Mouse (Mus musculus) cerebral cortex, adult 2 months (tissue): ENCODE data around the gene Nptx2.

Experiments used
- WGBS: fragments of 180-500 bp; shearing (Covaris S2); methylation state at CpG from one replicate; pipeline ENCODE4 v1.1.7; 2018; 5-methylcytosine and 5-hydroxymethylcytosine counted together

Nptx2 gene

DNA sequence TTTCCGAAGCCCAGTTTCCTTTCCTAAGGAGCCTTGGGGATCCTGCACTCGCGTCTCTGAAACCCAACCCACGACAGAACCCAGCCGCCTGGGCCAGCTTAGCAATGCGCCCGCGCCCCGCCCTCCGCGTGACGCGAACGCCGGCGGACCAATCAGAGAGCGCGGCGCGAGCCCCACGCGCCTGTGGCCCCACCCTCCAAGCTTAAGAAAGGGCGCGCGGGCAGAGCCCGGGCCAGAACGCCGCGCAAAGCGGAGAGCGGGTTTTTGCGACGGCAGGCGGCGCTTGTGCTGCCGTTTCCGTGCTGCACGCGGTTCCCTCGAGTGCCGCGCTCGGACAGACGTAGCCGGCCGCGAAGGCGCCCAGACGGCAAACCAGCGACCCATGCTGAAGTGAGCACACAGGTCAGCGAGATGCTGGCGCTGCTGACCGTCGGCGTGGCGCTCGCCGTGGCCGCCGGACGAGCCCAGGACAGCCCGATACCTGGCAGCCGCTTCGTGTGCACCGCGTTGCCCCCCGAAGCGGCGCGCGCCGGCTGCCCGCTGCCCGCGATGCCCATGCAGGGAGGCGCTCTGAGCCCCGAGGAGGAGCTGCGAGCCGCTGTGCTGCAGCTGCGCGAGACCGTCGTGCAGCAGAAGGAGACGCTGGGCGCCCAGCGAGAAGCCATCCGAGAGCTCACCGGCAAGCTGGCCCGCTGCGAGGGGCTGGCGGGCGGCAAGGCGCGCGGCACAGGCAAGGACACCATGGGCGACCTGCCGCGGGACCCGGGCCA, at the start of gene Nptx2:
TSS of gene Nptx2 (plus strand) at position 250 of the 770 bp plus-strand sequence.
- under 1% methylated on average over 99 of the region's 99 CpGs for WGBS

DNA sequence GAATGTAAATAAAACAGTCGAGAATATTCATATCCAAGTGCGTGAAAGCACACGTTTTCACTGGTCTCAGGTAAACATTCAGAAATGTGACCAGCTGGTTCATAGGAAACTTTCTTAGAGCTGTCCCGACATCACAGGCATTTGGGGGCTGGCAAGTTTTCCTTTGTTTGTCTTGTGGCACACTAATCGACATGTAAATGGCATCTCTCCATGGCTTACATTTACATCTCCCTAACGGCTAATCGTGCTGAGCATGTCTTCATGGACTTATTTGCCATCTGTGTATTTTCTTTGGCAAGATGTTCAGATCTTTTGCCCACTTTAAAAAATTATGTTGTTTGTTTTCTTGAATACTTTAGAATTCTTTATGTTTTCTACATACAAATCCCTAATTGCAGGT, 49.2 kb upstream of the Nptx2 start:
- 59% methylated on average over 7 of the region's 7 CpGs for WGBS

DNA sequence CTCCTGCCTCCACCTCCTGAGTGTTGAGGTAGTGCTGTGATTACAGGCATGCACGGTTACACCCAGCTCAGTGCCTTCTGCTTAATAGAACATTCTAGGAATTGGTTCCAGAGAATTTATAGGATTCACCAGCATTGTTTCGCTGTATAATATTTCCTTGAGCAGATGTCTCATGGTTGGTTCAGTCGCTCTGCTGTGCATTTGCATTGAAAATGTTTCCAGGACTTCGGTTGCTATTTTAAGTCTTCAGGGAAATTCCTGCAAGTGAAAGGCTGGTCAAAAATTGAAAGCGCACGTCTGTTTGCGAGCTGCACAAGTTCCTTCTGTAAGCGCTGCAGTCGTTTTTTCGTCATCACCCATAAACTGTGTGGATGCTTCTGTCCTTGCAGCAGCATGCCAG, 41.5 kb upstream of the Nptx2 start:
- 52% methylated on average over 10 of the region's 10 CpGs for WGBS

DNA sequence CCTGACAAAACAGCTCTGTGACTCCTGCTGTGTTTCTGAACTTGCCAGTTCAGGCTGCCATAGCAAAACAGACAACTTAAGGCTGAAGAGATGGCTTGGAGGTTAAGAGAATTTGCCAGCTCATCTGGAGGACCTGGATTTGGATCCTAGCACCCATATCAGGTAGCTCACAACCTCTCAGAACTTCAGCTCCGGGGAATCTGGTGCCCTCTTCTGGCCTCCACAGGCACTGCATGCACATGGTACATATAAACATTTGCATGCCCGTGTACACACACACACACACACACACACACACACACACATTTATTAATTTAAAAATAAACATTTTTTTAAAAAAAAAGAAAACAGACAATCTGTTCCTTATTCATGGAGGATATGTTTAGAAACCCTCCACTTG, 40.0 kb upstream of the Nptx2 start:
- WGBS: 96% methylated on average over 2 of the region's 2 CpGs

DNA sequence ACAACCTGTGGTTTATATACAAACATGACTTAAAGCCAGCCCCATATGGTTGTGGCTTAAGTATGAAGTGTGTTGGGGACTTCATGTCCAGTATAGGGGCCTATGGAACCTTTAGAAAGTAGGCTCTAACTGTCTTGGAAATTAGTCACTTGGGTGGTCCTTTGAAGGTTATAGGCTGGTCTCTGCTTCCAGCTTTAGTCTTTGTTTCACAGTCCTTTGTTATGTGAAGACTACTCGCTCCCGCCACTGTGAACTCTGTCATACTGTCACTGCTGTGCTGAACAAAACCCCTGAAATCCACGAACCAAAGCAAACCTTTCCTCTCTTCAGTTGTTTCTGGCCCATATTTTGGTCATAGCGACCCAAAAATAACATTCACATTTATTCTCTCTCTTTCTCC, 39.5 kb upstream of the Nptx2 start:
- WGBS: 82% methylated on average over 4 of the region's 4 CpGs

DNA sequence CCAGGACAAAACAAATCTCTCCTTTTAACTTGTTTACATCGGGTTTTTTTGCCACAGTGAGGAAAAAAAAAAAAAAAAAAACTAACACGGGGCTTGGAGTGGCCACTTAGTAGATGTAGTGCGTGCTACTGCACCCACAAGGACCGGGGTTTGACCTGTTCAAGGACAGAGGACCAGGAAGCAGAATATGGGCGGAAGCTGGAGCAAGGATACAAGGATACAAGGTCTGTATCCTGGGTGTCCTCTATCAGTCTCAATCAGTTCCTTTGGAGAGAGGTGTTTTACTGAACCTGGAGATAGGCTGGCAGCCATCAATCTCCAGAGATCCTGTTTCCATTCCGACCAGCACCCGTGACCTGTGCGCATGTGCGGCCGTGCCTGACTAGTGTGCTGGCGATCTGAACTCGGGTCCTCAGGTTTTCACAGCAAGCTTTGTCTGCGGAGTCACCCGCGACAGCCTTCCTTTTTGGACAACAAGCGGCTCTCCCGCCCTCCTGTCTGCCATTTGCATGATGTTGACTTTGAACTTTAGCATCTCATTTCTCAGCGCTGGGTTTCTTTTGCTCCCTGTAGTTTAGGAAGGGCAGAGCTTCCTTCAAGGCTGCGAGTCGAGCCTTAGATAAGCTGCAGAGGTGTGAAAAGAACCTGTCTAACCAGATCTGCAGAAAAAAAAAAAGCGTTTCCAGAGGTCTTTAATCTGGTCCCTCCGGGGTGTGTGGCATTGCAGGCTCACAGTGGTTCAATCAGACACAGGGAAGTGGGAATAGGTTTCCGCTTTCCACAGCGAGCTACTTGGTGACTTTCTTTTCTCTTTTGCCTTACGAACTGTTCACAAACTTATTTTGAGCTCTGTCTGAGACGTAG, 38.8 kb upstream of the Nptx2 start:
- WGBS: 59% methylated on average over 26 of the region's 26 CpGs

DNA sequence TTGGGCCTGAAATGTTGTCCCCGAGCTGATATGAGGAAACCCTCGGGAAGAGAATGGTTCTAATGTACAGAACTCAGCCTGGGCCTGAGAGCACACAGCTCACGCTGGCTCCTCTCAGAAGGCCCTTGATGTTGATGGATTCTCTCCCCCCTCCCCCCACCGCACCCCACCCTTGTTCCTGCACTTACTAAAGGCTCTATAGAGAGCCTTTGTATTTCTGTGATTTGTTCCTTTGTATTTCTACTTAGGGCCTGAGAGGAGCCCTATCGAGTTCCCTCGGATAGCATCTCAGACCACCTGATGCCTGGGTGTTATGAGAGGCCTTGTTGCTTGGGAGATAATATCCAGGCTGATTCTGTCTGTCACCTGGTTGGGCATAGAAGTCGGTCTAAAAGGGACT, 36.3 kb upstream of the Nptx2 start:
- 60% methylated on average over 7 of the region's 7 CpGs for WGBS

DNA sequence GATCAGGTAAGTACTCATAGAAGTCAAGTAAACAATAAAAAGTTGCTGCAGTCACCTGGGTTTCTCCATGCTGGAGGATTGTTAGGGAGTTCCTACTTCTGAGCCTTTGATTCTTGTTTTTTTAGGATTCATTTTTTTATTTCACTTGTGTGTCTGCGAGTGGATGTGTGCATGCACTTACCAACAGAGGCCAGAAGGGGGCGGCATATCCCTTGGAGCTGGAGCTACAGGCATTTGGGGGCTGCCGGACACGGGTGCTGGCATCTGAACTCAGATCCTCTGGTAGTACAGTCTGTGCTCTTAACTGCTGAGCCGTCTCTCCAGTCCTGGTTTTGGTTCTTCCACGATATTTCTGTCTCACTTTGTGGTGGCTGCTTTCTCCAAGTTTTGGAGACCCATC, 31.0 kb upstream of the Nptx2 start:
- 66% methylated on average over 6 of the region's 6 CpGs for WGBS

DNA sequence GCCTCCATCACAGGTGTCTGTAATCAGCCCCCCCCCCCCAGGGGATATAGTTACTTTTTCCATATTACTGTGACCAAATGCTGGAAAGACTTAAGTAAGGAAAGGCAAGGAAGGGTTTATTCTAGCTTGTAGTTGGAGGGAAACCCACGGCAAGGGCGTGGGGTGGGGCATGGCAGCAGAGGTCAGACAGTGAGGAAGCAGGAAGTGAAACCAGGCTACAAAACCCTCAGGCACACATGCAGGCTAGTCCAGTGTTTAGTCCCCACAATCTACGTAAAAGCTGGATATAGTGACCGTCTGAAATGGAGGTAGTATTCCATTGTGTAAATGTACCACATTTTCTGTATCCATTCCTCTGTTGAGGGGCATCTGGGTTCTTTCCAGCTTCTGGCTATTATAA, 30.5 kb upstream of the Nptx2 start:
- WGBS: 79% methylated on average over 4 of the region's 4 CpGs

GRCm38 (mm10) chr5:144520096-144520495, 25.6 kb upstream of the Nptx2 start:
- WGBS: 38% methylated on average over 3 of the region's 3 CpGs

DNA sequence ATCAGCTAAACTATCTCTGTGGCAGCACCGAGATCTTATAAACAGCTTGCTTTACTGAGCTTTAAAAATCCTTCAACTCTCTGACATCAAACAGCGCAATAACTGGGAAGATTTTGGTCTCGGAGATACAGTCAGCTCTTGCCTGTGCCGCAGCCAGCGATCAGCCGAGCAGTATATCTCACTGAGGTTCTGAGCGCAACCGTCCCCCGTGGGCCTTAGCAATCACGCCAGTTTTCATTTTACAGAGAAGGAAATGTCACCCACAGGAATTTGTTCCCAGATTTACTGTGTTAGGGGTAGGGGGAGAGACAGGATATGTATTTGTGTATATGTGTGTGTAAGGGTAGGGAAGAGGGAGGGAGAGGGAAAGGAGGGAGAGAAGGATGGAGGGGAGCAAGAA, 20.9 kb upstream of the Nptx2 start:
- WGBS: 82% methylated on average over 10 of the region's 10 CpGs

GRCm38 (mm10) chr5:144529123-144529522, 16.6 kb upstream of the Nptx2 start:
- WGBS: 96% methylated on average over 11 of the region's 11 CpGs

DNA sequence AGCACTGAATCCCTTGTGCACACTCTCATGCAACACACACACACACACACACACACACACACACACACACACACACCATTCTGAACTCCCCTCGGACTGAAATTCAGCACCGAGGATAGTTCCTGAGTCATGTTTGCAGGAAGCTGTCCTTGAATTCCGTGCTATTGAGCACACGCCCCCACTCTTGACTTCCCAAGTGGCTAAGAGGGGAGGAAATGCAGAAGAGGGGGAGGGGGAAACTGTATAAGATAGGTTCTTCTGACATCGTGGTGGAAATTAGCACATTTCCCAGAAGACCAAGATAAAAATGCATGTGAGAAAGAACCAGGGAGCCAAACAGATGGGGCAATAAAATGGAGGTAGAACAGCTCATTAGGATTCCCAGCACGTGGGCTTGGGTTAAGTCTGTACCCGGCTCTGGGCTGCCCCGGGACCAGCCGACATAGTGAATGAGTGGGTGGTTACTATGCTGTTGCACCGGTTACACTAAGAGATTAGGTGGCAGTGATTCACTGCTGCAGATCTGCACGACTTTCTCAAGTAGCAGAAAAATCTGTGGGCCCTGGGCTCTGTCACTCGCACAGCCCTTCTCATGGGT, 2.9 kb upstream of the Nptx2 start:
- WGBS: 13% methylated on average over 12 of the region's 12 CpGs

GRCm38 (mm10) chr5:144546423-144546995, 807 bp downstream of the Nptx2 start:
- WGBS: 3% methylated on average over 34 of the region's 34 CpGs

DNA sequence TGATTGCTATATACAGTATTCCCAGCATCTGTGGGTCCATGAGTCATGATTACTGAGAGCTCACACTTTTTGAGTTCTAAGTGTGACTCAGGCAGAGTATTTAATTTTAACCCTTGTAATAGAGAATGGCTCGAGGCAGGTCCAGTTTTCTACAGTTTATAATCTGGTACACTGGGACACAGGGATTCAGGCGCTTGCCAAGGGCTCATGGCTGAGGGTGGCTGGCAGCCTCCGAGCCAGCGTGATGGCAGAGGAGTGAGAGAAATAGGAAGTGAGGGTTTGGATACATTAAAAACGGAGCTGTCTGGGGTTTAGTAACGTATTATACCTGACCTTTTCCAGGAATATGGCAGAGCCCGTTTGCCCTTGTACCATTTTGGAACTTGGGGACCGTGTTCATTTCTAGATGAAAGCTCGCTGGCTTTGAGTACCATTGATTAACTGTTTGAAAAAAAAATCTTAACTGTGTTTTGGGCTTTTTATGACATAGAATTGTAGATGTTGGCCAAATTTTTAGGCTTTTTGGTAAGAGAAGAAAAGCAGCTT, 1.7 kb downstream of the Nptx2 start:
- 6% methylated on average over 9 of the region's 9 CpGs for WGBS

DNA sequence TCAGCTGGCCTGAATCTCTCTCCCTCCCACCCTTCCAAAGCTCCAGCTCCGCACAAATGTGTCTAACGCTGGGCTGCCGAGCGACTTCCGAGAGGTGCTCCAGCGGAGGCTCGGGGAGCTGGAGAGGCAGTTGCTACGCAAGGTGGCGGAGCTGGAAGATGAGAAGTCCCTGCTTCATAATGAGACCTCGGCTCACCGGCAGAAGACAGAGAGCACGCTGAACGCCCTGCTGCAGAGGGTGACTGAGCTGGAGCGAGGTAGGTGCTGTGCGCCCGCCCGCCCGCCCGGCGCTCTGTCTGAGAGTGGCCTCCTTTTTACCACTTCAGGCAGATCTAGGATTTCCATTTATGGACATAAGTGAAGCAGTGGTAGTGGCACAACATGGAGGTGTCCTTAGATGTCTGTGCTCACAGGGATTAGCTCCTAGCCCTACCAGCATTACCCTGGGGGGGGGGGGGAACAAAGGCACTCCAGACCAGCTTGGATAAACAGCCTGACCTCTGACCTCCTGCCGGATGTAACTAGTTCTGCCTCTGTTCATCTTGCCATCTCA, 2.5 kb downstream of the Nptx2 start:
- WGBS: 2% methylated on average over 21 of the region's 21 CpGs

GRCm38 (mm10) chr5:144550003-144550402, 4.3 kb downstream of the Nptx2 start:
- WGBS: 50% methylated on average over 9 of the region's 9 CpGs

- 62% methylated on average over 5 of the region's 5 CpGs for WGBS
Measured at GRCm38 (mm10) chr5:144550622-144551137, 5.0 kb downstream of the Nptx2 start.

DNA sequence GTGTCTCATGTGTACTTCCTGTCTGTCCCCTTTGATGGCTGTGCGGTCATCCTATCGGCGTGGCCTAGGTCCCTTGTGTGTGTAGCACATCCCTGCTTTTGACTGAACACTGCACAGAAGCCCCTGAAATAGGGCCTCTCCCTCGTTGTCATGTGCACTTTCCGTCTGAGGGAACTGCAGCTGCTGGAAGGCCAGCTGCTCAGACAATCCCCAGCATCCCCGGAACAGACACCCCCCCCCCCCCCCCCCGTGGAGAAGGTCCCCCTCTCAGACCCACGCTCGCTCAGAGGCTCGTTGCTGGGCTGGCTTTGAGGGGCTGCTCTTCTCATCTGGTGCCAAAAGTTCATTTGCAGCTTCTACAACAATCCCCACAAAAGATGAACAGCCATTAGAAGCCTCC, 11.0 kb downstream of the Nptx2 start:
- 28% methylated on average over 10 of the region's 10 CpGs for WGBS

DNA sequence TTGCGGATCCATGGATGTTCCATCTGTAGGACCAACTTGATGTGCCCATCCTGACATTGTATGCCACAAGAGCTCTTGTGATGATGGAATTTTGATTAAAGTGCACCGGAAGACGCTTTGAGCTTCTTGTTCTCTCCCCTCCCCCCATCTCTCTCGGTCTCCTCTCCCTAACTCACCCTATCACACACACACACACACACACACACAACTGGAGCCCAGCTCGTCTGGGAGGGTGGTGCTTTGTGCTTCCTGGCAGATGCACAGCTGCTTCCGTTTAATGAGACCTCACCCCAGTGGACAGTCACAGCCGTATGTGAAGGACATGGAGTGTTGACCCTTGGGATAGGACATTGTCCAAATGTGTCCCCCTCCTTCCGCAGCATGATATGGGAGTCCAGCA, 11.7 kb downstream of the Nptx2 start:
- 51% methylated on average over 8 of the region's 8 CpGs for WGBS

DNA sequence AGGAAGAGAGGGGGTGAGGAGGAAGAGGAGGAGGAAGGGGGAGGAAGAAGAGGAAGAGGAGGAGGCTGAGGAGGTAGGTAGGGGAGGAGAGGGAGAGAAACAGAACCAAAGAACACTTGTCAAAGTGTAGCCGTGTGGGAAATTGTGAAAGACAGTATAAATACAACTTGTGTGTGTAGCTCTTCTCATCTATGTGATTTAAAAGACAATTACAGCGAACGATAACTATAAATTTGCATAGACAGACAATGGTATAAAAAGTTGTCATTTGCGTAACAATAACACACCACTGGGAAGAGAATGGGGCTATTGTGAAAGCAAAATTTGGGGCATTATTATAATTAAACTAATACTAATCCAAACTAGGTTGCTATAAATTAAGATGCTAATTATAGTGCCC, 20.0 kb downstream of the Nptx2 start:
- WGBS: 78% methylated on average over 4 of the region's 4 CpGs
